Mouse (Mus musculus): ENCODE data around the gene Shank2. TPM values are rescaled to one million over a fixed set of nuclear protein-coding genes. Genes with fewer than 3 reads are reported as not detected.

Gene Shank2
- total RNA-seq, 2 experiments from 2014 or later: 133 to 143 TPM

GRCm38 (mm10) chr7:144402492-144402891, 400.8 kb downstream of the Shank2 start:
- DNase-seq: no peak
- intact Hi-C loops (cut with DNase I): no loop called here

GRCm38 (mm10) chr7:144407675-144408074, 405.9 kb downstream of the Shank2 start:
- no peak for DNase-seq
- intact Hi-C loops (cut with DNase I): no loop called here

- intact Hi-C loops (cut with DNase I): no loop called here
- peak; percentile 67 for DNase-seq
These were observed 406.8 kb downstream of the Shank2 start for GRCm38 (mm10) chr7:144408464-144409000.

- intact Hi-C loops (cut with DNase I): no loop called here
- peak; percentile 40 for DNase-seq
These were observed 408.0 kb downstream of the Shank2 start for GRCm38 (mm10) chr7:144409682-144410081.

- peak; percentile 48 for DNase-seq
- intact Hi-C loops (cut with DNase I): no loop called here
These were observed 410.5 kb downstream of the Shank2 start for GRCm38 (mm10) chr7:144411967-144412906.

- intact Hi-C loops (cut with DNase I): no loop called here
- DNase-seq: no peak
These were observed 412.9 kb downstream of the Shank2 start for GRCm38 (mm10) chr7:144414632-144415031.

GRCm38 (mm10) chr7:144415795-144416194, 414.1 kb downstream of the Shank2 start:
- no peak for DNase-seq

GRCm38 (mm10) chr7:144417234-144417633, 415.5 kb downstream of the Shank2 start:
- intact Hi-C loops (cut with DNase I): no loop called here
- no peak for DNase-seq

More at GRCm38 (mm10) chr7:144415795-144416194, 414.1 kb downstream of the Shank2 start:
- intact Hi-C loops (cut with DNase I): no loop called here

GRCm38 (mm10) chr7:144417644-144418343, 416.1 kb downstream of the Shank2 start:
- intact Hi-C loops (cut with DNase I): no loop called here
- peak; percentile 67 for DNase-seq

- intact Hi-C loops (cut with DNase I): loop anchor here (5.0 kb wide), 1 partner anchor 183 kb away; no protein-coding TSS in a partner anchor
- no peak for DNase-seq
These were observed 418.8 kb downstream of the Shank2 start for GRCm38 (mm10) chr7:144420552-144420951.

GRCm38 (mm10) chr7:144421478-144421877, 419.8 kb downstream of the Shank2 start:
- DNase-seq: peak; percentile 46
- intact Hi-C loops (cut with DNase I): loop anchor here (5.0 kb wide), 1 partner anchor 184 kb away; no protein-coding TSS in a partner anchor

GRCm38 (mm10) chr7:144425953-144426352, 424.2 kb downstream of the Shank2 start:
- intact Hi-C loops (cut with DNase I): loop anchor here (2.0 to 5.0 kb wide), 2 partner anchors 209 to 344 kb away; no protein-coding TSS in a partner anchor
- DNase-seq: peak; percentile 77

GRCm38 (mm10) chr7:144426594-144426993, 424.9 kb downstream of the Shank2 start:
- intact Hi-C loops (cut with DNase I): loop anchor here (2.0 to 5.0 kb wide), 2 partner anchors 210 to 344 kb away; no protein-coding TSS in a partner anchor
- no peak for DNase-seq

- no peak for DNase-seq
- intact Hi-C loops (cut with DNase I): loop anchor here (2.0 to 5.0 kb wide), 2 partner anchors 211 to 345 kb away; no protein-coding TSS in a partner anchor
These were observed 425.7 kb downstream of the Shank2 start for GRCm38 (mm10) chr7:144427460-144427859.

GRCm38 (mm10) chr7:144432920-144433319, 431.2 kb downstream of the Shank2 start:
- DNase-seq: no peak
- intact Hi-C loops (cut with DNase I): no loop called here

GRCm38 (mm10) chr7:144438811-144439210, 437.1 kb downstream of the Shank2 start:
- DNase-seq: no peak
- intact Hi-C loops (cut with DNase I): no loop called here

- intact Hi-C loops (cut with DNase I): no loop called here
- DNase-seq: no peak
These were observed 439.7 kb downstream of the Shank2 start for GRCm38 (mm10) chr7:144441466-144441865.

- DNase-seq: no peak
- intact Hi-C loops (cut with DNase I): no loop called here
These were observed 440.2 kb downstream of the Shank2 start for GRCm38 (mm10) chr7:144441976-144442375.

GRCm38 (mm10) chr7:144444788-144445187, 443.1 kb downstream of the Shank2 start:
- intact Hi-C loops (cut with DNase I): no loop called here
- no peak for DNase-seq

GRCm38 (mm10) chr7:144447146-144447545, 445.4 kb downstream of the Shank2 start:
- intact Hi-C loops (cut with DNase I): no loop called here
- no peak for DNase-seq

GRCm38 (mm10) chr7:144448186-144448585, 446.5 kb downstream of the Shank2 start:
- no peak for DNase-seq
- intact Hi-C loops (cut with DNase I): no loop called here
